Mouse (Mus musculus) left cerebral cortex, postnatal 14 days (tissue): ENCODE measurements at regions not wholly inside any gene's neighbourhood (a gene's known extent, or its start where the extent isn't known, plus 50 kb on each side); places are given as distances from the start of the nearest gene placed in this dataset.

Source experiments
- DNase-seq, 2 experiments: peaks; one replicate each; pipeline ENCODE4 v3.0.0; 2021 to 2022; ENCODE audit warnings: low spot score in 2 of 2, mixed read lengths in 1 of 2
- intact Hi-C: fragments of 180-260 bp; cut with DNase I; formaldehyde crosslinking; loops from one replicate; pipeline ENCODE4 v1.15.1; 2025
- microRNA-seq, 2 experiments: library from miRNA; unstranded; fragments of <30 nt; microRNA quantifications; one replicate each; pipeline ENCODE4 v1.2.0; 2022

DNA sequence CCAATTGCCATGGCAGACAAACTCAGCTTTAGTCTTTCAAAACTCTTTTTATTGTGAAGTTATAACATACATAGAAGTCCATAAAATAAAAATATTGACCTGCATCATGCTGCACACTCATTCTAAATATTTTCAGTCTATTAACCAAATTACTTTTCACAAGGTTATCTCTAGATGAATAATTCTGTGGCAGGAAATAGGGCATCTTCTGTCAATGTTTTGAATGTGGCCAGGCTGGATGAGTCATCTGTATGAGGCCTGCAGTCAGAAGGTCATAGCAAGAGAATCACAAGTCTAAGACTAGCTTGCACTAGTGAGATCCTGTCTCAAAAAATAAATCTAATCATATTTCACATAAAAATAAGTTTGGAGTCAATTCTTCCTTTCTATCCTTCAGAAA is 108.4 kb upstream of the Ell2 start:
- intact Hi-C loops, result no loop called here
- no peak for DNase-seq

DNA sequence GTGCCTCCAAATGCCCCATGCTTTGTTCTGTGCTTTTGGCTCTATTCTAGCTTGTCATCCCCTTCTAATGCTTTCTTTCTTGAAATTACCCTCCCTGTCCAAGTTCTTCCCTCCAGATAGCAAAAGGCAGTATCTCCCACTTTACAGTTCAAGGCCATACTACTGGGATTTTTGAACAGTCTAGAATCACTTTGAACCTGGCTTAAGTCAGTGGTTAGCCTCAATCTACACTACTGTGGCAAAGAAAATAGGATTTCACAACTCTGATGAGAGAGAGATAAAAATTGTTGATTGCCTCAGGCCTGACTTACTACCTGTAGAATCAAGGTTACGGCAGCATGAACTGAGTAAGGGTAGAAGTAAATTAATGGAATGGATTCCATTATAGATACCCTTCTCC is 107.9 kb upstream of the Ell2 start:
- DNase-seq, result no peak
- intact Hi-C loops, result no loop called here

DNA sequence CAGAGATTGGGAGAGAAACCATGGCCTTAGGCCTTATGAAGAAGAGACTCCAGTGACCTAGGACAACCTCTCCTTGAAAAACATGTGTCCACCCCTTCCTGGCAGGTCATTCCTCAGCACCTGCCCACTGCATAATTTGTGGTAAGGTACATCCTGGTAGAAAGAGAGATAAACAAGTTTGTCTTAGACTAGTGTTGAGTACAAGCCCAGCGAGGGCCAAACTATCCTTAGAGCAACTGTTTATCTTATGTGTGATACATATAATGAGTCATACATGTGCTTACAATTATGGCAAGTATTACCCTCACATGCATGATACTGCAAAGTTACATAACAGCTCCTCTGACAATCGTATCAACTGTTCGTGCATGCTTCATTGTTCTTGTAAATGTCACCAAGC is 83.3 kb upstream of the Ell2 start:
- no peak for DNase-seq
- intact Hi-C loops, result no loop called here

DNA sequence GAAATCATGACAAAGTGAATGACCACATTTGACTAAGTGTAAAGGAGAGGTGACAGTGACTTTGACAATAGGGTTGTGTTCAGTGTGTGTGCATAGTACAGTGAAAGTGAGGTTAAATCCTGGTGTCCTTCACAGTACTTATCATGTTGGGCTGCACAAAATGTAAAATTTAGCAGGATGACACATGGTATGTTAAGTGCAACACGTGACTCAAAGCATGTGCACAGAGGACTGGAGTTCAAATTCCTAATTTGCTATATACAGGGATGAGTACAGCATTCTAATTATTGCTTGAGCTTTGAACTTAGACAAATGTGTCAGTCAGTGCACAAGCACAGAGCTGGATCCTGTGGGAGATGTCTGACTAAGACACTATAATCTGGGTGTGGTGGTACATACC is 79.2 kb upstream of the Ell2 start:
- intact Hi-C loops, result no loop called here
- no peak for DNase-seq

GRCm38 (mm10) chr13:75631048-75631447 is 75.5 kb upstream of the Ell2 start:
- intact Hi-C loops, result no loop called here
- no peak for DNase-seq

DNA sequence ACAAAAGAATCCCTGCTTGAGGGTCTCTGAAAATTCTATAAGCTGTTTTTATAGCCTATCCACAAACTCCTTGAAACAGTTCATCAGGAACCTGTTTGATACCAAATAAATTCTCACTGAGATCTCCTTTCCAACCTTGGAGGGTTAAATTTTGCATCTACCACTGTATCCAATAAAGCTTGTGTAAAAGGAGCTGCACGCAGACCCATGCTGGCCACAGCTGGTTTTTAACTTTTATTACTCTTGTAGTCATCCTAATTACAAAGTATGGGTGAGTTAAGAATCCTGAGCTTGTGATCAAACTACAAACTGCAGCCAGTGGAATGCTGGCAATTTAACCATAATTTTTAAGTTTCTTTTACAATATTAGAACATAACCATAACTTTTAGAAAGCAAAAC is 59.0 kb upstream of the Ell2 start:
- DNase-seq, result no peak
- intact Hi-C loops, result no loop called here

DNA sequence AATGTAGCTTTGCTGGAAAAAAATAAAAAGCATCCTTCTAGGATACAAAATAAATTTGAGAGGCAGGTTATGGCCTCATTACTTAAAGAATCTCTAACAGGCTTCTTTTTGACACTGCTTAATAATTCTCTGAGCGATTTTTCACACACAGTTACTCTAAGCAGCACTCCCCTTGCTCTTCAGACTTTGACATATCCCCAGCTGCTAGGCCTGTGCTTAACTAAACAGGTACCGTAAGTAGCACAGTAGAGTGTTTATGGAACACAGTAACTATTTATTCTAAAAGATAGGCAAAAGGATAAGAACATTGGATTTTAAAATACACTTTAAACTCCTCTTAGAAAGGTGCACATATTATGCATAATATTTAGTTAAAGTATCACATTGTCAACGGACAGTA is 54.6 kb upstream of the Ell2 start:
- intact Hi-C loops, result no loop called here
- no peak for DNase-seq

DNA sequence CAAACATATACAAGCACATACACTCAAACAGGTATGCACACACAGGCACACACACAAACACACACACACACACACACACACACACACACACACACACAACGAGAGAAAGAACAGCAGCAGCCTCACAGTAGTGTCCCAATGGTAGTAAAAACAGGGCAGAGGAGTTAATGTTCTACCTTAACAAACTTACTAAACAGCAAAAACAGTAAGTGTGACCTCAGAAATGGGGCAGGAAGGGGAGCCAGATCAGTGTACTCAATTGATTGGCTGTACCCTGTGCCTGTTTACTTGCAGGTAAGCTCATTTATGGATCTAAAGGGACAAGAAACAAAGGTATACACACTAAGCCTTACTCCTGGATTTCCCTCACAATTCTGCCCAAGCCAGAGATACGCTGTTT is 53.6 kb upstream of the Ell2 start:
- intact Hi-C loops, result no loop called here
- DNase-seq, result no peak

Small RNAs in the stretch of these regions (microRNA-seq; reads per million reads assigned to microRNA genes)
- gene Mir682, result 0 reads per million in 2 experiments
